Mouse (Mus musculus) pancreas, adult 10 weeks (tissue): ENCODE data around the gene Tcaf3. TPM values are rescaled to one million over a fixed set of nuclear protein-coding genes. Genes with fewer than 3 reads are reported as not detected.

ENCODE experiments used
- polyA plus RNA-seq: library from polyadenylated mRNA; stranded (reverse); fragments of 350-450 nt; fragmentation: Illumina TruSeq; extraction: RNeasy Lipid Tissue Mini Kit (QIAGEN cat#74804); gene quantifications from one replicate; pipeline ENCODE4 v1.2.3, GENCODE M21; 2015; ENCODE audit warnings: low read depth, low replicate concordance; ENCODE audit not compliant: insufficient read depth

The Tcaf3 gene
- not detected for polyA plus RNA-seq

DNA sequence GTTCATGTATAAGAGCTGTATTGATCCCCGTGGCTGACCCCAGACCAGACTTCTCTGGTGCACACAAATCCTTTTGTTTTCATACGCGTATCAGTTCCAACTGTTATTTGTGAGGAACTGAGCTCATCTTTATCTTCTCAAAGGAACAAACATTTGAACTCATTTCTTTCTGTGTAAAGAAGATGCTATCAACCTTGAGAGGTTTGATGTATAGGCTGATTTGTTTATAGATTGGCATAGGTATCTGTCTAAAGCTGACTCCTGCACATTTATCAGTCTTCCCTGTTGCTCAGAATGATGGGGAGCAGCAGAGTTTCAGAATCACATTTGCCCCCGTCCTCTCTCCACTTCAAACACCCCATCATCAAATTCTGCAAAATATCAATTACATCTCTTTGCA, at the start of gene Tcaf3:
TSS of gene Tcaf3 (minus strand) at position 101 of the 400 bp plus-strand sequence.

DNA sequence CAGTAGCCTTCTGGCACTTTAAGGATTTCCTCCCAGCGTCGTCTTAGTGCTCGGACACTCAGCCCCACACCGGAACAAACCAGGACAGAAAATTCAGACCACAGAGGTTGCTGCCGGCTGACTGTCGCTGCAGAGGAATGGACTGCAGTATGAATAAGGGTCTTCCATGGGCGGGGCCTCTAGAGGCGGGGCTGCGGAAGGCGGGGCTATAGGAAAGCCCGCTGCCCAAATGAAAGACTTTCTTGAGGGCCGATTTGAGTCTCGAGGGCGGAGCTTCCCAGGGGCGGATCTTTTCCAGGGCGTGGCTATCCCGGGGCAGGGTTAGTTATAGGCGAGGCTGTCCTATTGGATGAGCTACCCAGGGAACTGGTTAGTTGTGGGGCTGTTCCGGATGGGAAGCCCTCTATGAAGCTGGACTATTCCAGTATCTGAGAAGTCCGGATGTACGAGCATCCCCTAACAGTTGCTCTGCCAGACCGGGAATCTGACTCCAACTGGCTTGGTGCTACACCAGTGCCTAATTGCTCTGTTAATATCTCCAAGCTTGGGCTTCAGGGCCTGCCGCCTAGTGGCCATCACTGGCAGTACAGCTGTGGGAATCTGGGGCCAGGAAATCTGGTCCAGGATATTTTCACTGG, 47.5 kb upstream of the Tcaf3 start, which contains the start of gene Tcaf2:
TSS of gene Tcaf2 (minus strand) at position 343 of the 638 bp plus-strand sequence.

DNA sequence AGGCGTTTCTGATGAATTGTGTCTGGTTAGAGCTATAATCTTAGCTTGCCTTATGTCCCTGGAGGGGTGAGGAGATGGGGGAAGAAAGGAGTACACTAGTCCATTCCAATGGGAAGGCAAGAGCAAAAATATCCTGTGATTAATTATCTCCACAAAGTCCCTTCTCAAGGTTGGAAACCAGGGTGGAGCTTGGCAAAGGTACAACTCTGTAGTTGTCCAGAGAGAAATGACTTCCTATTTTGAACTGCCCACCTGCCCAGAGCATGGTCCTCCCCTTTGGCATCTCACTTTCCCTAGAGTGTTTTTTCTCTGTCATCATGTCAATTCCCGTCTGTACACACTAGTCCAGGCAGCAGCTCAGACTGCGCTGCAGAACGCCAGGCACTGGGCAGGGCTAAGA, 50.0 kb downstream of the Tcaf3 start, which contains the start of gene Olfr455:
TSS of gene Olfr455 (minus strand) at position 127 of the 400 bp plus-strand sequence.

Other genes starting within 250 kb of the Tcaf3 start
- 21.8 TPM for gene Zyx, start 248.1 kb downstream of the Tcaf3 start, polyA plus RNA-seq
- gene Epha1, start 224.4 kb downstream of the Tcaf3 start, polyA plus RNA-seq, result 1.8 TPM
- gene Tas2r143, start 197.5 kb downstream of the Tcaf3 start, polyA plus RNA-seq, result not detected
- gene Tas2r135, start 192.3 kb downstream of the Tcaf3 start, polyA plus RNA-seq, result not detected
- not detected for gene Tas2r126, start 163.2 kb downstream of the Tcaf3 start, polyA plus RNA-seq
- not detected for gene Olfr458, start 132.5 kb downstream of the Tcaf3 start, polyA plus RNA-seq
- not detected for gene Olfr457, start 121.4 kb downstream of the Tcaf3 start, polyA plus RNA-seq
- gene Olfr456, start 110.5 kb downstream of the Tcaf3 start, polyA plus RNA-seq, result not detected
- not detected for gene Olfr455, start 50.1 kb downstream of the Tcaf3 start, polyA plus RNA-seq
- 1.8 TPM for gene Tcaf2, start 47.6 kb upstream of the Tcaf3 start, polyA plus RNA-seq
- gene Tcaf1, start 112.4 kb upstream of the Tcaf3 start, polyA plus RNA-seq, result 4.2 TPM
- gene Olfr453, start 141.7 kb upstream of the Tcaf3 start, polyA plus RNA-seq, result not detected
- not detected for gene Olfr38, start 158.7 kb upstream of the Tcaf3 start, polyA plus RNA-seq
- not detected for gene Olfr452, start 187.4 kb upstream of the Tcaf3 start, polyA plus RNA-seq
- gene Olfr450, start 214.2 kb upstream of the Tcaf3 start, polyA plus RNA-seq, result not detected
- not detected for gene Olfr449, start 236.7 kb upstream of the Tcaf3 start, polyA plus RNA-seq